Comparison of ENCODE assay signal across 9 mouse cellular contexts in the genomic region with DNA sequence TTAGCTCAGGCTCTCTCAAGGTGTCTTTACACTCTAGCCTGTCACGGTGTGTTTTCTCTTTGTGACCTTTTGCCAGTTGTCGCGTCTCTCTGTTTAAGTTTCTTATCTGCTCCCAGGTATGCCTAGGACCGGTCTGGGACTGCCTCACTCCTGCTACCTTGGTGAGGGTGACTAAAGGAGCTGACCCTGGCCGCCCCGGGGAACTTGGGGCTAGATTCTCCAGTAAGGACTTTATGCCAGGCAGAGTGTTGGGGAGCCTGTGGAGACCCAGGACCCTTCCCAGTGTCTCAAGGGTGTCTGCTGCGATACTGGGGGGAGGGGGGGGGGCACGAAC. TPM values are rescaled to one million over a fixed set of nuclear protein-coding genes. Genes with fewer than 3 reads are reported as not detected.
A peak's percentile ranks its signal among the peaks of the same experiment; 100 is the strongest.
DNase-seq lines count a peak whose midpoint lies in the region; ATAC-seq and TF ChIP-seq lines count a peak whose summit lies in the region.
"Had no signal": no experiment of that assay in that cellular context is flagged by ENCODE, and none has a peak within 500 bp of the region (broad histone marks: within the 10 kb centered on the region; RNA-seq: fewer than 3 reads in every experiment).

No protein-coding gene starts in this region.

- peak overlapping the region; percentile 83 for H3K4me2 ChIP-seq in embryonic facial prominence, embryonic 14.5 days (ENCODE audit: low read depth, low read length)
- peak overlapping the region; percentile 74 for H3K4me2 ChIP-seq in limb, embryonic 11.5 days (ENCODE audit: low read depth, severe bottlenecking)
- H3K4me2 ChIP-seq in neural tube, embryonic 14.5 days (ENCODE audit: low read depth, low read length), result peak overlapping the region; percentile 62

- peak overlapping the region; percentile 89; the same call in 1 of the 2 replicates for H3K27ac ChIP-seq in embryonic facial prominence, embryonic 14.5 days (replicated peaks; ENCODE audit: low read depth, low read length)
- no peak overlapping the region for H3K27ac ChIP-seq in limb, embryonic 11.5 days (replicated peaks; ENCODE audit: low read depth, low read length)
- H3K27ac ChIP-seq in neural tube, embryonic 14.5 days (ENCODE audit: low read depth, low read length), result no peak overlapping the region

- H3K4me3 ChIP-seq in lung, adult 2 months (replicated peaks; ENCODE audit: extremely low read depth, low read depth, low read length), result peak overlapping the region; percentile 98
- H3K4me3 ChIP-seq in embryonic facial prominence, embryonic 14.5 days (ENCODE audit: low read depth, low read length), result peak overlapping the region; percentile 75
- peak overlapping the region; percentile 77 for H3K4me3 ChIP-seq in limb, embryonic 11.5 days (ENCODE audit: low read depth, low read length)
- peak overlapping the region; percentile 85 for H3K4me3 ChIP-seq in neural tube, embryonic 14.5 days (ENCODE audit: low read depth, low read length)

- H3K9me3 ChIP-seq in embryonic facial prominence, embryonic 14.5 days (ENCODE audit: control insufficient read depth, low read length), result no peaks in the 10 kb centered on the region
- no peaks in the 10 kb centered on the region for H3K9me3 ChIP-seq in limb, embryonic 11.5 days (ENCODE audit: control insufficient read depth, low read length)
- no peaks in the 10 kb centered on the region for H3K9me3 ChIP-seq in neural tube, embryonic 14.5 days (ENCODE audit: control insufficient read depth, low read length)

- no peak for TF ChIP-seq CTCF in lung, adult 2 months (IDR thresholded peaks at IDR 0.05; ENCODE audit: insufficient read depth, low read length)

- 5% methylated on average over 8 of the region's 8 CpGs for WGBS in lung, adult 2 months
- WGBS in embryonic facial prominence, embryonic 14.5 days, result 3% methylated on average over 8 of the region's 8 CpGs
- WGBS in limb, embryonic 11.5 days, result 16% methylated on average over 8 of the region's 8 CpGs
- 13% methylated on average over 8 of the region's 8 CpGs for WGBS in neural tube, embryonic 14.5 days

- peaks cover 11% of the 10 kb centered on the region; the same call in 1 of the 2 replicates for H3K36me3 ChIP-seq in embryonic facial prominence, embryonic 14.5 days (ENCODE audit: control insufficient read depth, insufficient read depth, low read length)
- H3K36me3 ChIP-seq in limb, embryonic 11.5 days (ENCODE audit: control insufficient read depth, insufficient read depth, low read length), result peaks cover 2% of the 10 kb centered on the region; the same call in 1 of the 2 replicates
- no peaks in the 10 kb centered on the region for H3K36me3 ChIP-seq in neural tube, embryonic 14.5 days (ENCODE audit: control insufficient read depth, insufficient read depth, low read length)

- TF ChIP-seq POLR2A in lung, adult 2 months (IDR thresholded peaks at IDR 0.05; ENCODE audit: borderline replicate concordance, extremely low read depth, low read depth, low read length), result no peak

- DNase-seq in lung, adult 2 months, result no peak
- no peak for DNase-seq in lung, postnatal 10 days
- DNase-seq in embryonic facial prominence, embryonic 14.5 days (ENCODE audit: low spot score), result no peak
- DNase-seq in limb, embryonic 11.5 days (ENCODE audit: low spot score), result no peak
- DNase-seq in frontal cortex, postnatal 25 days (ENCODE audit: low spot score in 2 of 2), result no peak
- no peak for DNase-seq in cerebellum, adult 8-10 months
- no peak for DNase-seq in Muller cell, postnatal 12 days (ENCODE audit: inconsistent ontology term)

- ATAC-seq in embryonic facial prominence, embryonic 14.5 days (ENCODE audit: low read depth), result no peak
- ATAC-seq in limb, embryonic 11.5 days (ENCODE audit: insufficient number of reproducible peaks, low FRiP score, low TSS enrichment, low read depth), result 0 out of 2 replicates have a peak, but pooled peaks have one; percentile 2
- ATAC-seq in neural tube, embryonic 14.5 days (ENCODE audit: low read depth), result no peak

- peak overlapping the region; percentile 81 for H3K9ac ChIP-seq in embryonic facial prominence, embryonic 14.5 days (ENCODE audit: low read depth, low read length)
- peak overlapping the region; percentile 82 for H3K9ac ChIP-seq in limb, embryonic 11.5 days (ENCODE audit: low read length)
- H3K9ac ChIP-seq in neural tube, embryonic 14.5 days (replicated peaks; ENCODE audit: low read depth, low read length), result peak overlapping the region; percentile 80

- peaks cover 29% of the 10 kb centered on the region for H3K4me1 ChIP-seq in lung, adult 2 months (ENCODE audit: control insufficient read depth, insufficient read depth, low read length)
- peaks cover 17% of the 10 kb centered on the region for H3K4me1 ChIP-seq in embryonic facial prominence, embryonic 14.5 days (ENCODE audit: control insufficient read depth, insufficient read depth, low read length)
- peaks cover 2% of the 10 kb centered on the region; the same call in 1 of the 2 replicates for H3K4me1 ChIP-seq in limb, embryonic 11.5 days (ENCODE audit: control insufficient read depth, insufficient read depth, low read length)
- peaks cover 12% of the 10 kb centered on the region; the same call in 1 of the 2 replicates for H3K4me1 ChIP-seq in neural tube, embryonic 14.5 days (ENCODE audit: control insufficient read depth, insufficient read depth, low read length)

- H3K27me3 ChIP-seq in embryonic facial prominence, embryonic 14.5 days (replicated peaks; ENCODE audit: control insufficient read depth, insufficient read depth, low read length), result no peaks in the 10 kb centered on the region
- H3K27me3 ChIP-seq in limb, embryonic 11.5 days (ENCODE audit: control insufficient read depth, insufficient read depth, low read length), result no peaks in the 10 kb centered on the region
- H3K27me3 ChIP-seq in neural tube, embryonic 14.5 days (ENCODE audit: control insufficient read depth, insufficient read depth, low read length), result no peaks in the 10 kb centered on the region

RNA-seq across cellular contexts. Expression of gene Pttg1ip, which starts 0.7 kb away (rescaled TPM):
- 199 and 223 TPM in 2 replicates for polyA plus RNA-seq in lung, adult 2 months (2012; rRNA removed)
- polyA plus RNA-seq in embryonic facial prominence, embryonic 14.5 days (2014; fragmentation: Nextera tagmentation; extraction: Ambion mirVana), result 135 and 143 TPM in 2 replicates
- polyA plus RNA-seq in limb, embryonic 11.5 days (2014; fragmentation: Nextera tagmentation; extraction: Ambion mirVana), result 75.5 and 84.6 TPM in 2 replicates
- polyA plus RNA-seq in neural tube, embryonic 14.5 days (2014; fragmentation: Nextera tagmentation; extraction: Ambion mirVana), result 64.2 and 82.6 TPM in 2 replicates

RNA-seq across cellular contexts. Expression of gene Sumo3, which starts 23.6 kb away (rescaled TPM):
- polyA plus RNA-seq in lung, adult 2 months (2012; rRNA removed), result 201 and 261 TPM in 2 replicates
- polyA plus RNA-seq in embryonic facial prominence, embryonic 14.5 days (2014; fragmentation: Nextera tagmentation; extraction: Ambion mirVana), result 261 and 281 TPM in 2 replicates
- 340 and 351 TPM in 2 replicates for polyA plus RNA-seq in limb, embryonic 11.5 days (2014; fragmentation: Nextera tagmentation; extraction: Ambion mirVana)
- 214 and 240 TPM in 2 replicates for polyA plus RNA-seq in neural tube, embryonic 14.5 days (2014; fragmentation: Nextera tagmentation; extraction: Ambion mirVana)

RNA-seq across cellular contexts. Expression of gene Gm49325, which starts 23.7 kb away (rescaled TPM):
- not detected in 2 replicates for polyA plus RNA-seq in lung, adult 2 months (2012; rRNA removed)
- 4.1 and 7.4 TPM in 2 replicates for polyA plus RNA-seq in embryonic facial prominence, embryonic 14.5 days (2014; fragmentation: Nextera tagmentation; extraction: Ambion mirVana)
- polyA plus RNA-seq in limb, embryonic 11.5 days (2014; fragmentation: Nextera tagmentation; extraction: Ambion mirVana), result 2.3 TPM in 1 of 2 replicates, not detected in the other
- polyA plus RNA-seq in neural tube, embryonic 14.5 days (2014; fragmentation: Nextera tagmentation; extraction: Ambion mirVana), result 2.7 TPM in 1 of 2 replicates, not detected in the other
- polyA plus RNA-seq: brain, embryonic 14.5 days had no signal

RNA-seq across cellular contexts. Expression of gene Ube2g2, which starts 39.8 kb away (rescaled TPM):
- 41.6 and 54.2 TPM in 2 replicates for polyA plus RNA-seq in lung, adult 2 months (2012; rRNA removed)
- 66.1 and 69.5 TPM in 2 replicates for polyA plus RNA-seq in embryonic facial prominence, embryonic 14.5 days (2014; fragmentation: Nextera tagmentation; extraction: Ambion mirVana)
- polyA plus RNA-seq in limb, embryonic 11.5 days (2014; fragmentation: Nextera tagmentation; extraction: Ambion mirVana), result 52.3 and 52.6 TPM in 2 replicates
- 44.0 and 57.3 TPM in 2 replicates for polyA plus RNA-seq in neural tube, embryonic 14.5 days (2014; fragmentation: Nextera tagmentation; extraction: Ambion mirVana)

RNA-seq across cellular contexts. Expression of gene Itgb2, which starts 52.2 kb away (rescaled TPM):
- polyA plus RNA-seq in lung, adult 2 months (2012; rRNA removed), result 69.9 and 91.7 TPM in 2 replicates
- 3.0 and 3.5 TPM in 2 replicates for polyA plus RNA-seq in embryonic facial prominence, embryonic 14.5 days (2014; fragmentation: Nextera tagmentation; extraction: Ambion mirVana)
- polyA plus RNA-seq in limb, embryonic 11.5 days (2014; fragmentation: Nextera tagmentation; extraction: Ambion mirVana), result 0.64 and 0.68 TPM in 2 replicates
- 0.44 and 1.2 TPM in 2 replicates for polyA plus RNA-seq in neural tube, embryonic 14.5 days (2014; fragmentation: Nextera tagmentation; extraction: Ambion mirVana)
